Mouse (Mus musculus) intestine, postnatal 0 days (tissue): ENCODE measurements around the gene Nid1. TPM values are rescaled to one million over a fixed set of nuclear protein-coding genes. Genes with fewer than 3 reads are reported as not detected.

Source experiments
- ATAC-seq: fragments of 200-750 bp; cut with Nextera tagmentation; 2 replicates; pipeline ENCODE4 v1.8.0; 2017; ENCODE audit warnings: mild to moderate bottlenecking, moderate TSS enrichment, moderate library complexity
- H3K27ac ChIP-seq: fragments of 300-500 bp; sonication (generic); 2 replicates; pipeline ENCODE4 v1.5.1; 2014; ENCODE audit warnings: mild to moderate bottlenecking, low read depth, low read length, moderate library complexity
- H3K27me3 ChIP-seq: fragments of 300-500 bp; sonication (generic); replicated peaks from 2 replicates; pipeline ENCODE4 v1.6.1; 2014; ENCODE audit warnings: low read length, mixed read lengths; ENCODE audit not compliant: control insufficient read depth, insufficient read depth
- H3K36me3 ChIP-seq: fragments of 300-500 bp; sonication (generic); 2 replicates; pipeline ENCODE4 v1.6.1; 2014; ENCODE audit warnings: mild to moderate bottlenecking, moderate library complexity; ENCODE audit not compliant: control insufficient read depth, insufficient read depth
- H3K4me1 ChIP-seq: fragments of 300-500 bp; sonication (generic); replicated peaks from 2 replicates; pipeline ENCODE4 v1.6.1; 2014; ENCODE audit warnings: antibody characterized with exemption, low read length, mixed read lengths; ENCODE audit not compliant: control insufficient read depth, insufficient read depth
- H3K4me2 ChIP-seq: fragments of 300-500 bp; sonication (generic); replicated peaks from 2 replicates; pipeline ENCODE4 v1.6.1; 2014; ENCODE audit warnings: low read depth, mild to moderate bottlenecking, moderate library complexity
- H3K4me3 ChIP-seq: fragments of 300-500 bp; sonication (generic); 2 replicates; pipeline ENCODE4 v1.5.1; 2014; ENCODE audit warnings: low read depth, low read length
- H3K9ac ChIP-seq: fragments of 300-500 bp; sonication (generic); 2 replicates; pipeline ENCODE4 v1.6.1; 2014; ENCODE audit warnings: mild to moderate bottlenecking, low read depth, low read length
- H3K9me3 ChIP-seq: fragments of 300-500 bp; sonication (generic); 2 replicates; pipeline ENCODE4 v1.6.1; 2016; ENCODE audit warnings: mixed run types; ENCODE audit not compliant: control insufficient read depth
- CTCF ChIP-seq: sonication (generic); IDR thresholded peaks from 2 replicates; pipeline ENCODE4 v1.5.1; 2016; ENCODE audit warnings: low read depth, mild to moderate bottlenecking, control low read depth, antibody characterized with exemption, moderate library complexity
- WGBS: fragments of 180-500 bp; shearing (Covaris S2); extraction: QIAGEN DNeasy Blood & Tissue Kit; methylation state at CpG from one replicate; pipeline ENCODE4 v1.1.7; 2014; 5-methylcytosine and 5-hydroxymethylcytosine counted together
- polyA plus RNA-seq: library from polyadenylated mRNA; unstranded; fragments of >200 nt; fragmentation: Nextera tagmentation; extraction: Ambion mirVana; gene quantifications from 2 replicates; pipeline ENCODE4 v1.2.1, GENCODE M21; 2015

The Nid1 gene
- polyA plus RNA-seq, 1 experiment from 2014 or later, result 34.8 TPM

GRCm38 (mm10) chr13:13549687-13550660 lies 112.6 kb downstream of the Nid1 start:
- Histone ChIP-seq H3K4me3 (no peak overlapping the region), H3K9me3 (no peaks in the 10 kb centered on the region), H3K27ac (no peak overlapping the region), H3K9ac (no peak overlapping the region), H3K4me2 (no peak overlapping the region), H3K27me3 (no peaks in the 10 kb centered on the region), H3K36me3 (no peaks in the 10 kb centered on the region), H3K4me1 (no peaks in the 10 kb centered on the region)
- WGBS, result 71% methylated on average over 9 of the region's 9 CpGs
- ATAC-seq, result no peak
- TF ChIP-seq CTCF, result no peak

- Histone ChIP-seq H3K27ac (no peak overlapping the region), H3K9ac (no peak overlapping the region), H3K27me3 (no peaks in the 10 kb centered on the region), H3K4me3 (no peak overlapping the region), H3K4me1 (no peaks in the 10 kb centered on the region), H3K36me3 (no peaks in the 10 kb centered on the region), H3K9me3 (no peaks in the 10 kb centered on the region), H3K4me2 (no peak overlapping the region)
- no peak for ATAC-seq
- 49% methylated on average over 3 of the region's 3 CpGs for WGBS
- no peak for TF ChIP-seq CTCF
These were observed 114.7 kb downstream of the Nid1 start for GRCm38 (mm10) chr13:13552020-13552419.

GRCm38 (mm10) chr13:13553660-13554059 lies 116.3 kb downstream of the Nid1 start:
- no peaks in the 10 kb centered on the region for H3K4me1 ChIP-seq
- H3K36me3 ChIP-seq, result no peaks in the 10 kb centered on the region
- no peak for TF ChIP-seq CTCF
- no peaks in the 10 kb centered on the region for H3K27me3 ChIP-seq
- no peak overlapping the region for H3K4me2 ChIP-seq
- H3K27ac ChIP-seq, result no peak overlapping the region
- no peak overlapping the region for H3K9ac ChIP-seq
- ATAC-seq, result no peak
- H3K4me3 ChIP-seq, result no peak overlapping the region
- no peaks in the 10 kb centered on the region for H3K9me3 ChIP-seq
- 64% methylated on average over 1 of the region's 1 CpGs for WGBS

DNA sequence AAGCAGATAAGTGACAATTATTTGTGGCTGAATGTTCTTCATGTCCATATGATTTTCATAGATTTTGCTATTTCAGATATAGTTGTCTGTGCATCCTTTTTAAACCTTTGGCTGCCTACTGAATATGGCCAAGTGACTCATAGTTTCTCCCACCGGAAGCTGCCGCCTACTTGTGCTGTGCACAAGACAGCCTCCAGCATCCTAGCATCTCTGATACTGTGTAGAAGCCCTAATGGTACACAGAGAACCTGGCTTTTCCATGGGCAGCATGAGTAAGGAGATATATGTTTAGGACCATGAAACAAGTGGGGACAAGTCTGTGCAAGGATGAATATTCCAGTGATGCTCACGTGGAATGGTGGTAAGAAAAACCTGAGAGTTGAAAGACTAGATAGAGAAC lies 117.8 kb downstream of the Nid1 start:
- no peak for TF ChIP-seq CTCF
- WGBS, result 90% methylated on average over 3 of the region's 3 CpGs

GRCm38 (mm10) chr13:13557001-13557743 lies 119.8 kb downstream of the Nid1 start:
- H3K27me3 ChIP-seq, result no peaks in the 10 kb centered on the region
- H3K27ac ChIP-seq, result no peak overlapping the region
- no peak for ATAC-seq
- no peak overlapping the region for H3K4me3 ChIP-seq
- WGBS, result 77% methylated on average over 5 of the region's 5 CpGs
- no peak for TF ChIP-seq CTCF
- no peaks in the 10 kb centered on the region for H3K36me3 ChIP-seq
- H3K9ac ChIP-seq, result no peak overlapping the region
- no peak overlapping the region for H3K4me2 ChIP-seq
- no peaks in the 10 kb centered on the region for H3K4me1 ChIP-seq
- no peaks in the 10 kb centered on the region for H3K9me3 ChIP-seq

More for the DNA sequence above, 117.8 kb downstream of the Nid1 start:
- no peaks in the 10 kb centered on the region for H3K4me1 ChIP-seq
- H3K27ac ChIP-seq, result no peak overlapping the region
- H3K36me3 ChIP-seq, result no peaks in the 10 kb centered on the region
- no peaks in the 10 kb centered on the region for H3K9me3 ChIP-seq
- H3K27me3 ChIP-seq, result no peaks in the 10 kb centered on the region
- no peak overlapping the region for H3K4me2 ChIP-seq
- H3K4me3 ChIP-seq, result no peak overlapping the region
- no peak for ATAC-seq
- no peak overlapping the region for H3K9ac ChIP-seq

DNA sequence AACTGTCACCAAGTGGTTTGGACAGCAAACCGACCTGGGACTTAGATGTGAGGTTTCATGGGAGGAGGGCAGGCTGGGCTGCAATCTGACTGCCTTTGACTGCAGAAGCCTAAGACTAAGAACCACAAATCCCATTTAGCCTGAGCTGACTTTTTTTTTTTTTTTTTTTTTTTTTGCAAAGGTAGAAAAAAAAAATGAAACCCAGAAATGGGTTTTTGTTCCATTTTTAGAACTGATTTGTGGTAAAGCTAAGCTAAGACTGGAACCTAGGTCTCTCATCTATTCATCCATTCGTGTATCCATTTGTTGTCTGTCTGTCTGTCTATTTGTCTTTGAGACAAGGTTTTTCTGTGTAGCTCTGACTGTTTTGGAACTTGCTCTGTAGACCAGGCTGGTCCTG lies 120.9 kb downstream of the Nid1 start:
- 63% methylated on average over 2 of the region's 2 CpGs for WGBS
- Histone ChIP-seq H3K27ac (no peak overlapping the region), H3K4me1 (no peaks in the 10 kb centered on the region), H3K4me3 (no peak overlapping the region), H3K4me2 (no peak overlapping the region), H3K9me3 (no peaks in the 10 kb centered on the region), H3K9ac (no peak overlapping the region), H3K27me3 (no peaks in the 10 kb centered on the region), H3K36me3 (no peaks in the 10 kb centered on the region)
- no peak for TF ChIP-seq CTCF
- ATAC-seq, result no peak
